Mouse (Mus musculus) left cerebral cortex, adult 11 months (tissue): ENCODE results near the gene 1110008L16Rik.
A peak's percentile ranks its signal among the peaks of the same experiment; 100 is the strongest.
"Not testable (repeated sequence)": the region's sequence is repeated elsewhere in the genome, so short reads cannot be mapped to it uniquely, and the experiment has no call there.

Experiments
- DNase-seq: peaks from one replicate; pipeline ENCODE4 v3.0.0; 2022; ENCODE audit warnings: low spot score

The 1110008L16Rik gene

GRCm38 (mm10) chr12:55343045-55343444, 43.7 kb downstream of the 1110008L16Rik start:
- not testable (repeated sequence) for DNase-seq

GRCm38 (mm10) chr12:55343998-55344397, 44.6 kb downstream of the 1110008L16Rik start:
- no peak for DNase-seq

- DNase-seq: no peak
Measured at GRCm38 (mm10) chr12:55344583-55344982, 45.2 kb downstream of the 1110008L16Rik start.

GRCm38 (mm10) chr12:55353423-55353822, 54.0 kb downstream of the 1110008L16Rik start:
- no peak for DNase-seq

GRCm38 (mm10) chr12:55354904-55355303, 55.5 kb downstream of the 1110008L16Rik start:
- peak; percentile 30 for DNase-seq

- DNase-seq: no peak
Measured at GRCm38 (mm10) chr12:55357303-55357702, 57.9 kb downstream of the 1110008L16Rik start.

GRCm38 (mm10) chr12:55360929-55361328, 61.6 kb downstream of the 1110008L16Rik start:
- DNase-seq: no peak

- DNase-seq: no peak
Measured at GRCm38 (mm10) chr12:55365083-55365482, 65.7 kb downstream of the 1110008L16Rik start.

- no peak for DNase-seq
Measured at GRCm38 (mm10) chr12:55372424-55373055, 73.2 kb downstream of the 1110008L16Rik start.

GRCm38 (mm10) chr12:55376956-55377609, 77.7 kb downstream of the 1110008L16Rik start:
- DNase-seq: no peak

- no peak for DNase-seq
Measured at GRCm38 (mm10) chr12:55377610-55377980, 78.2 kb downstream of the 1110008L16Rik start.

GRCm38 (mm10) chr12:55384023-55384749, 84.8 kb downstream of the 1110008L16Rik start, which contains the start of gene Psma6:
Psma6 (plus strand) TSS chr12:55384222.
- no peak for DNase-seq

GRCm38 (mm10) chr12:55384826-55385225, 85.4 kb downstream of the 1110008L16Rik start:
- DNase-seq: no peak

GRCm38 (mm10) chr12:55385931-55386330, 86.6 kb downstream of the 1110008L16Rik start:
- peak; percentile 28 for DNase-seq

GRCm38 (mm10) chr12:55386456-55386855, 87.1 kb downstream of the 1110008L16Rik start:
- DNase-seq: no peak

- DNase-seq: no peak
Measured at GRCm38 (mm10) chr12:55387083-55387787, 87.9 kb downstream of the 1110008L16Rik start.

- DNase-seq: no peak
Measured at GRCm38 (mm10) chr12:55387788-55388465, 88.5 kb downstream of the 1110008L16Rik start.

- DNase-seq: no peak
Measured at GRCm38 (mm10) chr12:55388478-55388877, 89.1 kb downstream of the 1110008L16Rik start.

- no peak for DNase-seq
Measured at GRCm38 (mm10) chr12:55389132-55390081, 90.0 kb downstream of the 1110008L16Rik start.

GRCm38 (mm10) chr12:55392120-55392519, 92.7 kb downstream of the 1110008L16Rik start:
- DNase-seq: no peak
